Mouse (Mus musculus) CD4-positive, CD25-positive, alpha-beta regulatory T cell, adult 2 months (primary cell): Measurements from ENCODE around the gene Mphosph9.
"Not testable (repeated sequence)": the region's sequence is repeated elsewhere in the genome, so short reads cannot be mapped to it uniquely, and the experiment has no call there.

Experiments used
- DNase-seq: peaks from one replicate; pipeline ENCODE4 v3.0.0-alpha.2; 2012; ENCODE audit warnings: low read depth, low spot score

Mphosph9 gene

DNA sequence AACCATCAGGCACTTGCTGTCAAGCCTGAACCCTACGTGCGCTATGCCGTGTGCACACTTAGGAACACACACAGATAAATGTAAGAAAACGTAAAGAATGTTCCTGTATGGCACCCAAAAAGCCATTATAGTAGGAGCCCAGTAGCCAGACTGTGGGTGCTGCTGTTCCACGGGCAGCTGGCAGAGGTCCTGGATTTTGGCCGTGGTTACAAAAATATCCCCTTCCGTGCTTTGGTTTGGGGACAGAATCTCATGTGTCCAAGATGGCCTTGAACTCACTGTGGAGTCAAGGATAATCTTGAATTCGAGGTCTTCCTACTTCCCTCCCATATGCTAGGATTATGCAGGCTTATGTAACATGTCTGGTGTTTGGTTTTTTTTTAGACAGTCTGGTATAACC lies 15.1 kb upstream of the Mphosph9 start:
- no peak for DNase-seq

- not testable (repeated sequence) for DNase-seq
Observed at GRCm38 (mm10) chr5:124341753-124342339, 14.1 kb upstream of the Mphosph9 start.

DNA sequence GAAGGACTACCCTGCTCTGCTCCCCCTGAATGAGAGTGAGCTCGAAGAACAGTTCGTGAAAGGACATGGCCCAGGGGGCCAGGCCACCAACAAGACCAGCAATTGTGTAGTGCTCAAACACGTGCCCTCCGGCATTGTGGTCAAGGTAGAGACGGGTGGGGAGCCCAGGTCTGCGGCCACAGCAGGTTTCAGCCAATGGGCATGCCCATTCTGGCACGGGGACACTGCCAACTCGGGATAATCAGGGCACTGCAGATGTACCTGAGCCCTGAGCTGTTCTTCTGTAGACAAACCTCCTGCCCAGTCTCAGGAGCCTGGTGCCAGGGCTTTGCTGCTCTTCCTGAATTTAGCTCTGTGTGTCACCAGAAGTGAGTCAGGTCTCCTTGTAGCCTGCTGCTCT lies 11.0 kb upstream of the Mphosph9 start:
- DNase-seq: no peak

- DNase-seq: peak; percentile 15
Observed at GRCm38 (mm10) chr5:124337909-124338308, 10.1 kb upstream of the Mphosph9 start.

DNA sequence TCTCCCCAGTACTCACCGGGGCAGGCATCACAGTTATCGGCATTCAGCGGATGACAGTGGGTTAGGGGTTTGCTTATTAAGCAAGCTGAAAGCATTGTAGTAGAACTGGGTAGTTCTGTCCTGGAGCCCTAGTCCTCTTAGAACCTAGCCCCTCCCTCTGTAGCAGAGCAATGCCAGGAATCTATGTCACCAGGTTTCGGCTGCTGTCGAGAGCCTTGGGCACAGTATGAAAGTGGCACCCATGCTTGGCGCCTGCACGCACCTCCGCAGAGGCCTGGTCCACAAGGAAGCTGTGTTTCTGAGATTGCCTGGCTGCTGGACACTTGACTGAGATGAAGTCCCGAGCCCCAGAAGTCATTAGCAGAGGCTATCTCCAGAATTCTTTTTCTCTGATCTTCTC lies 9.3 kb upstream of the Mphosph9 start:
- DNase-seq: no peak

DNA sequence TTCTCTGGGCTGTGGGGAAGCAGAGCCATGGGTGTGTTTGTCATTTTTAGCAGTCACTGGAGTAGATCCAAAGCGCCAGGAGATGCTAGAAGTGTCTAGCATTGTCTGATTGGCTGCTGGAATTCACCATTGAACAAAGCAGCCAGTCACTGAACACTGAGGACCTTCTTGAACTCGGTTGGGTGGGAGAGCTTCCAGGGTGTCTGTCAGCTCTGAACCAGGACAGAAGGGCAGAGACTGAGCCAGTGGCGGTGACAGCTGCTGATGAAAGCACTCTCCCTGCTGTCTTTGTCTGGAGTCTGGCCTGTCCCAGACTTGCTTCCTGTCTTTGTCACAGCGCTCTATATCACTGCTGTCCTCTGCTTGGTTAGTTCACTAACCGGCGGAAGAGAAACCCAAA lies 6.6 kb upstream of the Mphosph9 start:
- no peak for DNase-seq

DNA sequence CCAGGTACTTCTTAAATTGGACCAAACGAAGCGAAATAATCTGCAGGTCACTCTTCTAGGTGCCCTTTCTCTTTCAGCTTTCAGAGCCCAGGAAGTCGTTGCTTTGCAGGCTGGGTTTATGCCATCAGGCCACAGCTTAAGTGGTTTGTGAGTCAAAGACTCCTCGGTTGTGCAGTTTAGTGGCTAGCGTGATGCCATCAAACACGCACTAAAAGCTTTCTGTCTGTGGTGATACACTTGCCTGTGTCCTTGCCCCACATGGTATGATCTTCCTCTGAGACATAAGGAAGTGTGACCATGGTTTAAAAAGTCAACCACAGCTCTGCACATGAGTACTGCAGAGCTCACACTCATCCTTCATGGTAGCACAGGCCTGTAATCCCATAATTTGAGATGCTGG lies 2.3 kb upstream of the Mphosph9 start:
- no peak for DNase-seq

DNA sequence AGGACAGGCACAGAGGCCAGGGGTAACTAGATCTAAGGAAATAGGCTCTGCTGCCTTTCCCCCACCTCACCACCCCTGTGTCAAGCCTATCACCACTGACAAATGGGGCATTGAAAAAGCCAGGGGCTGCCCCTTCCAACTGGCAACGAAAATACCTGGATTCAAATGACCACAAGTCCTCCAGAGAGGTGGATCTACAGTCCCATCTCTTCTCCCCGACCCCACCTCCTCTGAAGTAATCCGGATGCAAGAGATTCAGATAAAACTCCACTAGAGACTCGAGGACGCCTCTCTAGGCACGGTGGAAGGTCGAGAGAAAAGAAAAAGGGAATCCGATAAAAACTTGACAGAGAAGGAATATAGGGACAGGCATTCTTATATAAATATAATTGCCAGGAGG lies 943 bp downstream of the Mphosph9 start:
- DNase-seq: no peak

DNA sequence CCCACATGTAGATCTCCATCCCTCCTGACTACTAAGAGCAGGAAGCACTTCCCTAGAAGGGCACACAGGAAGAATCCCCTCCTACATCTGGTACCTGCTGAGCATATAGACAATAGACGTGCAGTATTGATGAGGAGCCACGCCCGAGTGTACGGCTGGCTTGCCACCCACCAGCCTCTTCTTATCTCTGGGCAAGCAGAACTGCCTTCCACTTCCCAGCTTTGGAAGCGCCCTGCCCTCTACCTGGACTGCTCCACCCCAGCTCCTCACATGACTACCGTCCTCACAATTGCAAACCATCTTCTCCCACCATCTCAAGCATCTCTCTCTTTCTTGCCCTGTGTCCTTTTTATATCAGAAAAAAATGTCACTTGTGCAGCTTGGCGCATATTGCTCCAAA lies 10.1 kb downstream of the Mphosph9 start:
- no peak for DNase-seq

DNA sequence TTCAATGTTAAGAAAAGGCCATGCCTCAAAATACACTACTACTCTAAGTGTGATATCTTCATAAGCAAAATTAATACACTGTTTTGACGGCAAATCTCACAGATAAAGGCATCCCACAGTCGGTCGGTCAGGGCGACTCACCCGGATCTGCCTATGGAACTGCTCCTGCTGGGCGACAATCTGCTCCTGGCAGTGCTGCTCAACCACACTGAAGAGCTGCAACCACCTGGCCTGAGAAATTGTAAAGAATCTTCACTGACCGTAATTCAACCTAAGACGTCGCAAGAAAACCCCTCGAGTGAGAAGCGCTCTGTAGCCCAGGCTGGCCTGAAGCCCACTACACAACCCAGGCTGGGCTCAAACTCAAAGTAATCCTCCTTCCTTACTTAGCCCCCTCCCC lies 11.8 kb downstream of the Mphosph9 start:
- DNase-seq: no peak

DNA sequence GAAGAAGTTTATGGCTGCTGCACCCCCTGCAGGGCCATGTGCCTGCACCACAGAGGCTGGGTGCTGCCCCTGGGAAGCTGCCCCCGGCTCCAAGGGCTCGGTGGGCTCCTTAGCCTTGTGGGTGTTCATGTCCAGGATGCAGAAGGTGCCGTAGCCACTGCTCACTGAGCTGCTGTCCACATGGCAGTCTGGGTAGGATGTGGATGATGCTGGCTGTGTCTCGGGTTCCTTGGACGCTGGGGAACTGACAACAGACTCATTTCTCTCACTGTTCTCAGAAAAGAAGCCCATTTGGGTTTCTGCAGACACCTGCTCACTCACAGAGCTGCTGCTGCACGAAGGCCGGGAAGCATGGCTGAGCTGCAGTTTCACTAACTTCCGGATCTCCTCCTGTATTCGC lies 12.3 kb downstream of the Mphosph9 start:
- no peak for DNase-seq

- no peak for DNase-seq
Observed at GRCm38 (mm10) chr5:124310091-124310490, 17.7 kb downstream of the Mphosph9 start.

- DNase-seq: no peak
Observed at GRCm38 (mm10) chr5:124309155-124309554, 18.6 kb downstream of the Mphosph9 start.

GRCm38 (mm10) chr5:124302853-124303252 lies 24.9 kb downstream of the Mphosph9 start:
- DNase-seq: peak; percentile 46

GRCm38 (mm10) chr5:124300132-124300531 lies 27.6 kb downstream of the Mphosph9 start:
- no peak for DNase-seq

GRCm38 (mm10) chr5:124299307-124299706 lies 28.5 kb downstream of the Mphosph9 start:
- peak; percentile 68 for DNase-seq

GRCm38 (mm10) chr5:124296475-124296874 lies 31.3 kb downstream of the Mphosph9 start:
- no peak for DNase-seq

- no peak for DNase-seq
Observed at GRCm38 (mm10) chr5:124293967-124294366, 33.8 kb downstream of the Mphosph9 start.

GRCm38 (mm10) chr5:124290216-124290615 lies 37.6 kb downstream of the Mphosph9 start:
- no peak for DNase-seq

DNA sequence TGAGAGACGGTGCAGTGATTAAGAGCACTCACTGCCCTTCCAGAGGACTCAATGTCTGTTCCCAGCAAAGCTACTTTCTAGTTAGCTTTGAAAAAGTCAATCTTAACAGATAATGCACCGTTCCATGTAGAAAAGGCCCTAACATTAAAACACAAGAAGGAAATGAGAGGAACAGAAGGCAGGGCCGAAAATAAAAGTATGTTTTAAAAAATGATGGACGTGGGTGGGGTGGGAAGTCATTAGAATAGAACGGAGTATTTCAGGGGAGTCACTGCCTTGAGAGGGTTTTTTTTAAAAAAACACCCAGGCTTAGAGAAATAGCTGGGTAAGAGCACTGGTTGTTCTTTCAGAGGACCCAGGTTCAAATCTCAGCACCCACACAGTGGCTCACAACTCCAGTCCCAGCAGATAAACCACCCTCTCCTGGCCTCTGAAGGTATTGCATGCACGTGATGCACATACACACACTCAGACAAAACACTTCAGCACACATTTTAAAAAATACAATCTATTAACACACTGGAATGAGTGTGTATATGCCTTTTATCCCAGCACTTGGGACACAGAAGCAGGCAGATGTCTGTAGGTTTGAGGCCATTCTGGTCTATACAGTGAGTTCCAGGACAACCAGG lies 40.0 kb downstream of the Mphosph9 start:
- DNase-seq: peak; percentile 16

GRCm38 (mm10) chr5:124284330-124284729 lies 43.4 kb downstream of the Mphosph9 start:
- DNase-seq: peak; percentile 42

- no peak for DNase-seq
Observed at GRCm38 (mm10) chr5:124282854-124283253, 44.9 kb downstream of the Mphosph9 start.

DNA sequence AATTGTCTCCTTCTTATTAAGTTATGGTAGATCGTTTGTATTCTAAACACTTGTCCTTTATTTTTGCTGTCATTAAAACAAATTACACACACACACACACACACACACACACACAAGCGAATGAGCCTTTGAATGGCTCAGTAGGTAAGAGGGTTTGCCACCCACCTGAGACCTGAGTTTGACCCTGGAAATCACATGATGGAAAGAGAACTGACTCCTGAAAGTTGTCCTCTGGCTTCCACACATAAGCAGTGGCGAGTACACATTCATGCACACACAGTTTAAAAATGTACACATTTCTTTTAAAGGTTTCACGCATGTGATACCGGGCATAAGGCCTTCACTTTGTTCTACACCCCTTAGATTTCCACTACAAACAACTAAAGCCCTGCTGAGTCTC lies 57.5 kb downstream of the Mphosph9 start:
- DNase-seq: no peak

- no peak for DNase-seq
Observed at GRCm38 (mm10) chr5:124269661-124270060, 58.1 kb downstream of the Mphosph9 start.
